Mouse (Mus musculus): ENCODE measurements around the gene Nupr1l.

GRCm38 (mm10) chr5:129929924-129930855, 21.9 kb downstream of the Nupr1l start:
- no peak for TF ChIP-seq CTCF (IDR thresholded peaks at IDR 0.05; ENCODE audit: low read depth, low read length)
- TF ChIP-seq POLR2A (IDR thresholded peaks at IDR 0.05; ENCODE audit: borderline replicate concordance, low read depth, low read length) = no peak
